31 mouse cellular contexts compared by ENCODE assay signal in the genomic region with DNA sequence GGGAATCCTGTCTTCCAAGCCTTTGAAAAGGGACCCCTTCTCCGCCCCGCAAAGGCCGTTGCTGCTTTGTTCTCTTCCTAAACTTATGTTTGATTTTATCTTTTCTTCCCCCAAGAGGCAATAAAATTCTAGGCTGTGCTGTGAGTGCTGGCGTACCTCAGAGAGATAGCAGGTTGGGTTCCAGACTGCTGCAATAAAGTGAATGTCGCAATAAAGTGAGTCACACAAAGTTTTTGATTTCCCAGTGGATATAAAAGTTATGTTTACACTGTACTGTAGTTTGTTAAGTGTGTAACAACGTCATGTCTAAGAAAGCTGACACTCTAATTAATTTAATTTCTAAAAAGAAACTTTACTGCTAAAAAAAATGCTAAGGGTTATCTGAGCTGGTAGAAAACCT. TPM values are rescaled to one million over a fixed set of nuclear protein-coding genes. Genes with fewer than 3 reads are reported as not detected.
A peak's percentile ranks its signal among the peaks of the same experiment; 100 is the strongest.
DNase-seq lines count a peak whose midpoint lies in the region; ATAC-seq and TF ChIP-seq lines count a peak whose summit lies in the region.
"Had no signal": no experiment of that assay in that cellular context is flagged by ENCODE, and none has a peak within 500 bp of the region (broad histone marks: within the 10 kb centered on the region; RNA-seq: fewer than 3 reads in every experiment).

No protein-coding gene starts in this region.

- H3K9ac ChIP-seq in lung, postnatal 0 days (replicated peaks; ENCODE audit: low read depth): no peak overlapping the region
- H3K9ac ChIP-seq: embryonic facial prominence, embryonic 13.5 days; forebrain, embryonic 13.5 days; heart, embryonic 12.5 days; heart, embryonic 15.5 days; hindbrain, embryonic 13.5 days had no signal

- no peaks in the 10 kb centered on the region for H3K36me3 ChIP-seq in lung, postnatal 0 days (ENCODE audit: insufficient read depth, low read length)
- no peaks in the 10 kb centered on the region for H3K36me3 ChIP-seq in myocyte (ENCODE audit: control insufficient read depth, insufficient read depth)
- H3K36me3 ChIP-seq: embryonic facial prominence, embryonic 13.5 days; forebrain, embryonic 10.5 days; heart, embryonic 12.5 days; heart, embryonic 15.5 days; hindbrain, embryonic 10.5 days; hindbrain, embryonic 13.5 days had no signal

- peak; percentile 32 for DNase-seq in adrenal gland, adult 2 months
- DNase-seq in adrenal gland, postnatal 4 days (ENCODE audit: low spot score in 2 of 2): no peak
- peak; percentile 21 for DNase-seq in lung, postnatal 0 days (ENCODE audit: low spot score)
- DNase-seq in lung, postnatal 25 days (ENCODE audit: low spot score): no peak
- peak; percentile 31 for DNase-seq in fat pad, adult 2 months (ENCODE audit: extremely low read depth, low read depth, low spot score)
- DNase-seq in gastrocnemius, postnatal 14 days: no peak
- DNase-seq: adrenal gland, adult 8-10 months; cerebellum, adult 11-12 months; cerebellum, adult 9-10 months; cerebellum, postnatal 14 days; gastrocnemius, postnatal 10 days; heart, adult 18-20 months; heart, postnatal 10 days; heart, postnatal 36 days; kidney, adult 2 months had no signal

- no peak for ATAC-seq in lung, postnatal 0 days
- ATAC-seq in CD4-positive, CD25-positive, alpha-beta regulatory T cell, adult 4 months: no peak
- ATAC-seq: forebrain, embryonic 13.5 days; forebrain, embryonic 16.5 days; hindbrain, embryonic 16.5 days; intestine, postnatal 0 days; Patski had no signal

- TF ChIP-seq POLR2A in myocyte (IDR thresholded peaks at IDR 0.05; ENCODE audit: insufficient read length, low read depth): no peak

- no peak overlapping the region for H3ac ChIP-seq in myocyte (ENCODE audit: control insufficient read depth, insufficient read length)

- no peak overlapping the region for H3K4me2 ChIP-seq in lung, postnatal 0 days (replicated peaks; ENCODE audit: low read depth, low read length)
- H3K4me2 ChIP-seq in myocyte (ENCODE audit: low read depth): no peak overlapping the region
- H3K4me2 ChIP-seq: embryonic facial prominence, embryonic 13.5 days; forebrain, embryonic 13.5 days; heart, embryonic 12.5 days; heart, embryonic 15.5 days; hindbrain, embryonic 13.5 days had no signal

- no peak overlapping the region for H3K27ac ChIP-seq in lung, postnatal 0 days (ENCODE audit: low read length)
- H3K27ac ChIP-seq: embryonic facial prominence, embryonic 13.5 days; forebrain, embryonic 10.5 days; forebrain, embryonic 13.5 days; heart, embryonic 15.5 days; hindbrain, embryonic 10.5 days; hindbrain, embryonic 13.5 days had no signal

- H3K9me3 ChIP-seq in lung, postnatal 0 days (ENCODE audit: low read length): no peaks in the 10 kb centered on the region
- H3K9me3 ChIP-seq: embryonic facial prominence, embryonic 13.5 days; forebrain, embryonic 10.5 days; forebrain, embryonic 13.5 days; heart, embryonic 12.5 days; heart, embryonic 15.5 days; hindbrain, embryonic 10.5 days; hindbrain, embryonic 13.5 days had no signal

- no peaks in the 10 kb centered on the region for H3K79me2 ChIP-seq in myocyte (ENCODE audit: control insufficient read depth, insufficient read depth)

- H3K4me3 ChIP-seq in lung, postnatal 0 days (ENCODE audit: low read depth, low read length): no peak overlapping the region
- no peak overlapping the region for H3K4me3 ChIP-seq in myocyte
- H3K4me3 ChIP-seq: embryonic facial prominence, embryonic 13.5 days; erythroblast, embryonic 14.5 days; forebrain, embryonic 10.5 days; forebrain, embryonic 13.5 days; heart, embryonic 12.5 days; heart, embryonic 15.5 days; hindbrain, embryonic 10.5 days; hindbrain, embryonic 13.5 days had no signal

- H3K27me3 ChIP-seq in lung, postnatal 0 days (replicated peaks; ENCODE audit: insufficient read depth, low read length): no peaks in the 10 kb centered on the region
- H3K27me3 ChIP-seq in myocyte (ENCODE audit: control insufficient read depth, insufficient read depth, insufficient read length): peaks cover 31% of the 10 kb centered on the region
- H3K27me3 ChIP-seq: heart, embryonic 15.5 days had no signal

- WGBS in lung, postnatal 0 days: 74% methylated on average over 6 of the region's 6 CpGs

- TF ChIP-seq CTCF in lung, postnatal 0 days (IDR thresholded peaks at IDR 0.05): no peak

- no peaks in the 10 kb centered on the region for H3K4me1 ChIP-seq in lung, postnatal 0 days (ENCODE audit: insufficient read depth, low read depth, low read length)
- H3K4me1 ChIP-seq: embryonic facial prominence, embryonic 13.5 days; heart, embryonic 12.5 days; heart, embryonic 15.5 days had no signal

- TF ChIP-seq EP300 in lung, postnatal 0 days (IDR thresholded peaks at IDR 0.05): no peak

- intact Hi-C loops in gastrocnemius, postnatal 14 days (cut with DNase I; ENCODE audit: low total_unique reads): no loop called here

TF ChIP-seq in myocyte, 11 proteins besides CTCF, POLR2A, EP300 and RAD21:
- TF ChIP-seq MYOD1 (IDR thresholded peaks at IDR 0.05; ENCODE audit: control insufficient read depth in 1 of 3, insufficient read length in 2 of 3, low read depth in 2 of 3) (no peak), TCF12 (IDR thresholded peaks at IDR 0.05; ENCODE audit: insufficient read depth, poor library complexity, severe bottlenecking) (no peak), CEBPB (IDR thresholded peaks at IDR 0.05; ENCODE audit: insufficient read depth, poor library complexity, severe bottlenecking) (peak; percentile 47; the same call in 1 of the 2 replicates), TCF3 (IDR thresholded peaks at IDR 0.05; ENCODE audit: insufficient read length, low read depth) (no peak), MYOG (IDR thresholded peaks at IDR 0.05; ENCODE audit: control insufficient read depth in 1 of 3, insufficient read depth in 1 of 3, insufficient read length in 2 of 3, low read depth in 2 of 3) (no peak), E2F4 (IDR thresholded peaks at IDR 0.05; ENCODE audit: insufficient read depth) (no peak), REST (IDR thresholded peaks at IDR 0.05; ENCODE audit: insufficient read depth, insufficient read length) (no peak)
TF ChIP-seq in myocyte: peak in this region for 1.

RNA-seq across cellular contexts. Expression of a gene that starts 22.6 kb away (rescaled TPM):
- total RNA-seq in adrenal gland, adult 2 months (2021): 1 to 10 TPM; 2.7 to 8.6 TPM
- 0.89 and 0.92 TPM in 2 replicates for polyA plus RNA-seq in adrenal gland, adult 2 months (2012; rRNA removed)
- 1 to 10 TPM; 3.7 to 3.9 TPM for total RNA-seq in adrenal gland, postnatal 4 days (2021)
- polyA plus RNA-seq in lung, postnatal 0 days (2015; fragmentation: Nextera tagmentation; extraction: Ambion mirVana): 0.86 and 1.6 TPM in 2 replicates
- polyA plus RNA-seq in myocyte (2012; fragmentation: generic; extraction: Trizol): 1.9 TPM
- not detected for polyA plus RNA-seq in CD4-positive, CD25-positive, alpha-beta regulatory T cell, adult 4 months (2017; shearing (Covaris generic))
- 1 to 10 TPM; 1.6 to 1.7 TPM for total RNA-seq in gastrocnemius, postnatal 14 days (2021)
- polyA plus RNA-seq: brain, embryonic 14.5 days; C2C12; erythroblast, embryonic 14.5 days; forebrain, embryonic 13.5 days; forebrain, embryonic 16.5 days had no signal

RNA-seq across cellular contexts. Expression of a gene that starts 52.7 kb away (rescaled TPM):
- total RNA-seq in adrenal gland, adult 2 months (2021): 10 to 100 TPM; 19.4 to 34.1 TPM
- 101 and 106 TPM in 2 replicates for polyA plus RNA-seq in adrenal gland, adult 2 months (2012; rRNA removed)
- 10 to 100 TPM; 41.7 to 57.4 TPM for total RNA-seq in adrenal gland, postnatal 4 days (2021)
- 16.7 and 18.6 TPM in 2 replicates for polyA plus RNA-seq in lung, postnatal 0 days (2015; fragmentation: Nextera tagmentation; extraction: Ambion mirVana)
- polyA plus RNA-seq in myocyte (2012; fragmentation: generic; extraction: Trizol): 5.4 TPM
- not detected for polyA plus RNA-seq in CD4-positive, CD25-positive, alpha-beta regulatory T cell, adult 4 months (2017; shearing (Covaris generic))
- 1 to 10 TPM; 7.2 to 9.7 TPM for total RNA-seq in gastrocnemius, postnatal 14 days (2021)

Comparison
In these comparisons a context has a peak if more than half of its experiments do, and no peak if none do; other contexts are left out.
1. DNase-seq: peak in adrenal gland, adult 2 months (single experiment), lung, postnatal 0 days (single experiment) and fat pad, adult 2 months (single experiment); none in adrenal gland, postnatal 4 days (0 of 2), lung, postnatal 25 days (single experiment) and gastrocnemius, postnatal 14 days (single experiment).